Mouse (Mus musculus): ENCODE data around the gene Cd6.

Gene Cd6

GRCm38 (mm10) chr19:10803751-10804150, 26.1 kb downstream of the Cd6 start:
- DNase-seq (ENCODE audit: low spot score in 2 of 2) = no peak

- no peak for DNase-seq (ENCODE audit: low spot score in 2 of 2)
Measured at GRCm38 (mm10) chr19:10801906-10802305, 28.0 kb downstream of the Cd6 start.

GRCm38 (mm10) chr19:10801070-10801469, 28.8 kb downstream of the Cd6 start:
- DNase-seq (ENCODE audit: low spot score in 2 of 2) = no peak

GRCm38 (mm10) chr19:10799155-10799554, 30.7 kb downstream of the Cd6 start:
- no peak for DNase-seq (ENCODE audit: low spot score in 2 of 2)

- no peak for DNase-seq (ENCODE audit: low spot score in 2 of 2)
Measured at GRCm38 (mm10) chr19:10798576-10798975, 31.3 kb downstream of the Cd6 start.

GRCm38 (mm10) chr19:10794916-10795315, 34.9 kb downstream of the Cd6 start:
- no peak for DNase-seq (ENCODE audit: low spot score in 2 of 2)

GRCm38 (mm10) chr19:10793044-10793443, 36.8 kb downstream of the Cd6 start:
- DNase-seq (ENCODE audit: low spot score in 2 of 2) = no peak

- DNase-seq (ENCODE audit: low spot score in 2 of 2) = no peak
Measured at GRCm38 (mm10) chr19:10790323-10790722, 39.5 kb downstream of the Cd6 start.

GRCm38 (mm10) chr19:10788242-10788641, 41.6 kb downstream of the Cd6 start:
- no peak for DNase-seq (ENCODE audit: low spot score in 2 of 2)

- DNase-seq (ENCODE audit: low spot score in 2 of 2) = no peak
Measured at GRCm38 (mm10) chr19:10787406-10787805, 42.5 kb downstream of the Cd6 start.

- no peak for DNase-seq (ENCODE audit: low spot score in 2 of 2)
Measured at GRCm38 (mm10) chr19:10786753-10787152, 43.1 kb downstream of the Cd6 start.

- DNase-seq (ENCODE audit: low spot score in 2 of 2) = no peak
Measured at GRCm38 (mm10) chr19:10784796-10785459, 44.9 kb downstream of the Cd6 start.

- DNase-seq (ENCODE audit: low spot score in 2 of 2) = no peak
Measured at GRCm38 (mm10) chr19:10784061-10784460, 45.8 kb downstream of the Cd6 start.

- DNase-seq (ENCODE audit: low spot score in 2 of 2) = no peak
Measured at GRCm38 (mm10) chr19:10783168-10783567, 46.7 kb downstream of the Cd6 start.

- DNase-seq (ENCODE audit: low spot score in 2 of 2) = no peak
Measured at GRCm38 (mm10) chr19:10781641-10782040, 48.2 kb downstream of the Cd6 start.

GRCm38 (mm10) chr19:10776906-10777305, 53.0 kb downstream of the Cd6 start:
- no peak for DNase-seq (ENCODE audit: low spot score in 2 of 2)

GRCm38 (mm10) chr19:10774141-10774540, 55.7 kb downstream of the Cd6 start:
- no peak for DNase-seq (ENCODE audit: low spot score in 2 of 2)

GRCm38 (mm10) chr19:10773384-10773783, 56.5 kb downstream of the Cd6 start:
- DNase-seq (ENCODE audit: low spot score in 2 of 2) = no peak

- no peak for DNase-seq (ENCODE audit: low spot score in 2 of 2)
Measured at GRCm38 (mm10) chr19:10772866-10773265, 57.0 kb downstream of the Cd6 start.

GRCm38 (mm10) chr19:10771995-10772394, 57.9 kb downstream of the Cd6 start:
- no peak for DNase-seq (ENCODE audit: low spot score in 2 of 2)

GRCm38 (mm10) chr19:10769429-10770195, 60.2 kb downstream of the Cd6 start:
- no peak for DNase-seq (ENCODE audit: low spot score in 2 of 2)

GRCm38 (mm10) chr19:10768694-10769428, 61.0 kb downstream of the Cd6 start:
- no peak for DNase-seq (ENCODE audit: low spot score in 2 of 2)

- no peak for DNase-seq (ENCODE audit: low spot score in 2 of 2)
Measured at GRCm38 (mm10) chr19:10767631-10768030, 62.2 kb downstream of the Cd6 start.

All from spleen, postnatal 14 days (tissue).